Mouse (Mus musculus) Muller cell, postnatal 12 days (primary cell): ENCODE measurements around the gene Itpka.
"Not testable (repeated sequence)": the region's sequence is repeated elsewhere in the genome, so short reads cannot be mapped to it uniquely, and the experiment has no call there.

Experiments
- DNase-seq: peaks from one replicate; pipeline ENCODE4 v3.0.0-alpha.2; 2015; ENCODE audit errors: inconsistent ontology term

Itpka gene

DNA sequence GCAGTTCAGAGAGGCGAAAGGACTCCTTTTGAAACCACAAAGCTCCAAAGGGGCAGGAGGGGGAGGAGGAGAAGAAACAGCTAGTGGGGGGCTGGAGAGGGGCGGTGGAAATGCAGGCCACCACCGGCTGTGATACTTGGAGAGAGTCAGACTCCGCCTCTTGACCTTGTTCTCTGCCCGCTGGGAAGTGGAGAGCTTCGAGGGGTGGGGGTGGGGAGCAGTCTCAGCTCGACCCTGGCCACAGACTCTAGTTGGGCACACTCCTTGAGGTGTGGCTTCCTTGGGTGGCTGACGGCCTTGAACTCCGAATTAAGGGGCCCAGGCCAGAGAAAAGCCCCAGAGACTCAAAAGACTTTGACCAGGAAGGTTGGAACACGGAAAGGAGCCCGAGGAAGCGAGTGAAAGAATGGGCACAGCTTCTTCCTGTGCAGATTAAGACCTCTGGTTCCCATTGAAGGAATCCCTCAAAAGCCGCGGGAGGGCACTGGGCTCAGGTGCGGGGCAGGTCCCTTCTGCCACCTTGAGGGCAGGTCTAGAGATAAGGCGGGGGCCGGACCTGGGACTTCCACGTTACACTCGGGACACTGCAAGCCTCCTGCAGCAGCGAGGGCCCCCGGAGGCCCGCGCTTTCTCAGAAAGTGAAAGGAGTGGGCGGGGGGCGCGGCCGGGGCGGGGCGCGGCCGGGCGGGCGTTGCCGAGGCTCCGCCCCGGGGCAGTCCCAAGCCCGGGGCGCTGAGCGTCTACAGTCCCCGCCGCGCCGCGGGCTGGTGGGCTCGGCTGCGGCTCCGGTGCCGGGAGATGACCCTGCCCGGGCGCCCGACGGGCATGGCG is at the start of gene Itpka:
TSS of gene Itpka (plus strand) at position 757 of the 831 bp plus-strand sequence.
- peak; percentile 87 for DNase-seq

- no peak for DNase-seq
These were observed 47.3 kb upstream of the Itpka start for GRCm38 (mm10) chr2:119694826-119695225.

DNA sequence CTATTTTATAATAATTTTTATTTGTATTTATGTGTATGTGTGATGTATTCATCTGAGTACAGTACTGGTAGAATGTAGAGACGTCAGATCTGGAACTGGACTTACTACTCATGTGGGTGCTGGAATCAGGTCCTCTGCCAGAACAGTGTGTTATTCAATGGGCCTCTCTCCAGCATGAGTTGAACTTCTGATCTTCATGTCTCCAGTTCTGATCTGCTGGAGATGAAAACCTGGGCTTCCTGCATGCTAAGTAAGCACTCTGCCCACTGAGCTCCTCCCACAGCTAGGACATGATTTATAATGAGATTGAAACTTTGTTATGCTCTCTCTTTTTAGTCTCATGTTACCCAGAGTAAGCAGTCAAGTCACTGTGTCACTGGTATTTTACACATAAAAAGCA is 46.0 kb upstream of the Itpka start:
- DNase-seq, result no peak

DNA sequence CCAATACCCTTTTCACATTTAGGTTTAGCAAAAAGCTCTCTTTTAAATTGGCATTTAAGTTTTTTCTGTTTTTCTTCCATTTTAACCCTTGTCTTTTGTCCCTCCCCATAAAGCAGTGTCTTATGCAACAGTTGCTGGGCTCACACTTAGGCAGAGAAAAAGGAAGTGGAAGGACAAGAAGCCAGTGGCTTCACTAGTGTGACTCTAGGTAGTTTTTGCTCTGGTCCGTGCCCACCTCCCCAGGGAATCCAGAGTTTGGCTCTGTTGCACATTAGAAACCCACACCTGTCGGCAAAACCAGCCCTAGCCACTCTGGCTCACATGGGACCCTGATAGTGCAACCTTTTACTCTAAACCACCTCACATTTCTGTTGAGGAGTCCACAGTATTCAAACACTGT is 43.7 kb upstream of the Itpka start:
- no peak for DNase-seq

GRCm38 (mm10) chr2:119699962-119700361 is 42.2 kb upstream of the Itpka start:
- no peak for DNase-seq

- no peak for DNase-seq
These were observed 39.0 kb upstream of the Itpka start for GRCm38 (mm10) chr2:119703171-119703570.

GRCm38 (mm10) chr2:119707676-119708075 is 34.5 kb upstream of the Itpka start:
- no peak for DNase-seq

GRCm38 (mm10) chr2:119710011-119710410 is 32.1 kb upstream of the Itpka start:
- DNase-seq, result no peak

GRCm38 (mm10) chr2:119715868-119716267 is 26.3 kb upstream of the Itpka start:
- DNase-seq, result not testable (repeated sequence)

GRCm38 (mm10) chr2:119721070-119721469 is 21.1 kb upstream of the Itpka start:
- no peak for DNase-seq

GRCm38 (mm10) chr2:119727762-119728416 is 14.2 kb upstream of the Itpka start:
- no peak for DNase-seq

DNA sequence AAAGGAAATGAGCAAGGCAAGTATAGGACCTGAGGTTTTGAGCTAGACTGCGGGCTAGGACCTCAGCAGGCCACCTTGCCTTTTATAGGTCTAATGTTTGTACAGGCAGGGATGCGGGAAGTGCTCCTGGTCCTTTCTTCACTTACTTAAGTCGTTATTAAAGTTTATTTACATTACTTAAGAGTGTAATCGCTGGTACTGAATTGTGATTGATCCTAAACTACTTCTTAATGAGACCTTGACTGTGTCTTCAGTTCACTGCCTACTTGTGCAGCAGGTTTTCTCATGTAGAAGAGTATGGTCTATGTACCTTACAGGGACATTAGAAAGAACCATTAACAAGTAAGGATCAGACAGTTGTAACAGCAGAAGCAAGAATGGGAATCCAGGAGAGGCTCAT is 11.4 kb upstream of the Itpka start:
- no peak for DNase-seq

DNA sequence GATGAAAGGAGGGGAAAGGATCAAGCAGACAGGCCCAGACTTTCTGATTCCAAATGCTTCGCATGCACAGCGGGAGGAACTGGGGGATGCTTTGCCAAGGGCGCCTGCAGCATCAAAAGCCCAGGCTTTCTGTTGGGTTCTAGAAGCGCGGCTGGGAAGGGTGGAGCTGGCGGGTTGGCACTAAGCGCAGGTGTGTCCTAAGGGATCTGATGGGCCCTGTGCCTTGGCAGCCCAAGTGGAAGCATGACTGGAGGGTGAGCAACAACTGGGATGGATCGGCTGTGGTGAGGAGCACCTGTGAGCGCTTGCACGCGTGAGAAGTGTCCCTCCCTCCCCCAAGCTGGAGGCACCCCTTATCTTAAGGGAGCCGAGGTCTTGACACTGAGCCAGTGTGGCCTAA is 5.0 kb upstream of the Itpka start:
- DNase-seq, result no peak

DNA sequence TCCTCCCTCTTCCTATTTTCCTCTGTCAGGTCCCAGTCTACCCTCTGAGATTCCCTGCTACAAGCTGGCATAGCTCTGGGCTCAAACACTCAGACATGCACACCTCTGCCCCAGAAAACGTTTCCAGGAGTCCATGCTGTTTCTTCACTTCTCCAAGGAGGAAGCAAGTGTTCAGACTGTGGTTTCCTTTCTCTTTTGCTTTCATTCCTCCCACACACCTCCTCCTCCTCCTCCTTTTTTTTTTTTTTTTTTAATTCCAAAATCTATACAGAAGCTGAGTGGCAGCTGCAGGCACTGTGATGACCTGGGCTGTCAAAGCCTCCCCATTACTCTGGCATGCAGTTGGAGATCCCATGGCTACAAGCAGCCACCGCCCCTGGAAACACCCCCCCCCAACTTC is 1.6 kb upstream of the Itpka start:
- no peak for DNase-seq

GRCm38 (mm10) chr2:119742461-119743175 is 481 bp downstream of the Itpka start:
- peak; percentile 36 for DNase-seq

GRCm38 (mm10) chr2:119743176-119743807 is 1.2 kb downstream of the Itpka start:
- no peak for DNase-seq

GRCm38 (mm10) chr2:119743808-119744162 is 1.6 kb downstream of the Itpka start:
- DNase-seq, result no peak

GRCm38 (mm10) chr2:119744163-119745111 is 2.3 kb downstream of the Itpka start:
- DNase-seq, result no peak

GRCm38 (mm10) chr2:119745281-119745680 is 3.1 kb downstream of the Itpka start:
- DNase-seq, result peak; percentile 19

- no peak for DNase-seq
These were observed 5.4 kb downstream of the Itpka start for GRCm38 (mm10) chr2:119747554-119747953.

- no peak for DNase-seq
These were observed 7.1 kb downstream of the Itpka start for GRCm38 (mm10) chr2:119749260-119749659.
